Mouse (Mus musculus) thymus, postnatal 4 days (tissue): ENCODE data around the gene Ptpn21.
A peak's percentile ranks its signal among the peaks of the same experiment; 100 is the strongest.

Source experiments
- DNase-seq: peaks from one replicate; pipeline ENCODE4 v3.0.0; 2021

Gene Ptpn21

DNA sequence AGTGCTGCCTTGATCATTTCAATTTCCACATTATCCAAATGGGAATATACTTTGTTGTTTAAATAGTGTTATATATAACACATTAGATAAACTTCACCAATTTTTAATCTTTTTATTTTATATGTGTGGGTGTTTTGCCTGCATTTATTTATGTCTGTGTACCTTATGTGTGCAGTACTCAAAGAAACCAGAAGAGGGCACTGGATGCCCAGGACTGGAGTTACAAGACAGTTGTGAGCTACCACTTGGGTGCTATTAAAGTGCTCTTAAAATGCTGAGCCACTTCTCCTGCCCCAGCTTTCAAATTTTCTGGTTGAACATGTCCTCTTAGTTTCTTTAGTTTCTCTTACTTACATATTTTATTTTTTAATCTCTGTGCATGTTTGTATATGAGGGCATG, 92.4 kb downstream of the Ptpn21 start:
- no peak for DNase-seq

- DNase-seq: no peak
These were observed 108.8 kb downstream of the Ptpn21 start for GRCm38 (mm10) chr12:98628260-98628970.

GRCm38 (mm10) chr12:98627392-98628259, 109.6 kb downstream of the Ptpn21 start, which contains the start of gene Spata7:
TSS of gene Spata7 (plus strand) at chr12:98628157.
- peak; percentile 84 for DNase-seq
